Mouse (Mus musculus) kidney, embryonic 15.5 days (tissue): Measurements from ENCODE around the gene Trem3. TPM values are rescaled to one million over a fixed set of nuclear protein-coding genes. Genes with fewer than 3 reads are reported as not detected.
A peak's percentile ranks its signal among the peaks of the same experiment; 100 is the strongest.

Experiments used
- ATAC-seq: fragments of 200-750 bp; cut with Nextera tagmentation; replicated peaks from 2 replicates; pipeline ENCODE4 v1.8.0; 2017; ENCODE audit warnings: moderate TSS enrichment; ENCODE audit not compliant: low FRiP score
- H3K27ac ChIP-seq: fragments of 300-500 bp; sonication (generic); 2 replicates; pipeline ENCODE4 v1.5.1; 2015; ENCODE audit warnings: mild to moderate bottlenecking, inconsistent platforms
- H3K27me3 ChIP-seq: fragments of 300-500 bp; sonication (generic); 2 replicates; pipeline ENCODE4 v1.6.1; 2015; ENCODE audit warnings: inconsistent platforms
- H3K36me3 ChIP-seq: fragments of 300-500 bp; sonication (generic); 2 replicates; pipeline ENCODE4 v1.6.1; 2015; ENCODE audit warnings: inconsistent platforms
- H3K4me1 ChIP-seq: fragments of 300-500 bp; sonication (generic); 2 replicates; pipeline ENCODE4 v1.6.1; 2015; ENCODE audit warnings: inconsistent platforms
- H3K4me2 ChIP-seq: fragments of 300-500 bp; sonication (generic); 2 replicates; pipeline ENCODE4 v1.6.1; 2015; ENCODE audit warnings: moderate library complexity, mild to moderate bottlenecking, inconsistent platforms
- H3K4me3 ChIP-seq: fragments of 300-500 bp; sonication (generic); replicated peaks from 2 replicates; pipeline ENCODE4 v1.5.1; 2015; ENCODE audit warnings: mild to moderate bottlenecking, inconsistent platforms
- H3K9ac ChIP-seq: fragments of 300-500 bp; sonication (generic); 2 replicates; pipeline ENCODE4 v1.6.1; 2015; ENCODE audit warnings: mild to moderate bottlenecking, inconsistent platforms
- H3K9me3 ChIP-seq: fragments of 300-500 bp; sonication (generic); replicated peaks from 2 replicates; pipeline ENCODE4 v1.6.1; 2016; ENCODE audit warnings: inconsistent platforms
- WGBS: fragments of 180-500 bp; shearing (Covaris S2); methylation state at CpG from one replicate; pipeline ENCODE4 v1.1.7; 2015; ENCODE audit warnings: mixed read lengths; 5-methylcytosine and 5-hydroxymethylcytosine counted together
- polyA plus RNA-seq: library from polyadenylated mRNA; unstranded; fragments of >200 nt; fragmentation: Nextera tagmentation; extraction: Ambion mirVana; gene quantifications from 2 replicates; pipeline ENCODE4 v1.2.1, GENCODE M21; 2015

The Trem3 gene
- polyA plus RNA-seq, 1 experiment from 2014 or later: not detected

DNA sequence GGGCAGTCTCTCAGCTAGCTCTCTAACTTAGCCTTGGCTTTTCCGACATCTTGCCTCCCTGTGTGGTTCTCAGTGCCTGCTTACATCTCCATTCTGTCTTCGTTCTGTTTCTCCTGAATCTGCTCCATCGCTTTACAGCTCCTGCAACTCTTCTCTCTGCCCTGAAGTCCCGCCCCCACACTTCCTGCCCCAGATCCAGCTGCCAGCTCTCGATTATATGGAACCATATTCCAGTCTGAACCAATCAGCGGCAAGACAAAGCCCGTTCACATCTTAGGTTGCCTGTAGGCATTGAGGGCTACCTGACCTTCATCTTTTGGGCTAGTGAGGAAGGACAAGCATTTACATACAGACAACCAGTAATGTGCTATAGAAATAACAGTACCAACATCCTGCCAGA lies 3.1 kb downstream of the Trem3 start:
- no peaks in the 10 kb centered on the region for H3K27me3 ChIP-seq
- H3K4me3 ChIP-seq: no peak overlapping the region
- ATAC-seq: no peak
- no peaks in the 10 kb centered on the region for H3K9me3 ChIP-seq
- no peaks in the 10 kb centered on the region for H3K4me1 ChIP-seq
- H3K9ac ChIP-seq: no peak overlapping the region
- 92% methylated on average over 7 of the region's 7 CpGs for WGBS
- no peaks in the 10 kb centered on the region for H3K36me3 ChIP-seq
- no peak overlapping the region for H3K27ac ChIP-seq
- H3K4me2 ChIP-seq: no peak overlapping the region

DNA sequence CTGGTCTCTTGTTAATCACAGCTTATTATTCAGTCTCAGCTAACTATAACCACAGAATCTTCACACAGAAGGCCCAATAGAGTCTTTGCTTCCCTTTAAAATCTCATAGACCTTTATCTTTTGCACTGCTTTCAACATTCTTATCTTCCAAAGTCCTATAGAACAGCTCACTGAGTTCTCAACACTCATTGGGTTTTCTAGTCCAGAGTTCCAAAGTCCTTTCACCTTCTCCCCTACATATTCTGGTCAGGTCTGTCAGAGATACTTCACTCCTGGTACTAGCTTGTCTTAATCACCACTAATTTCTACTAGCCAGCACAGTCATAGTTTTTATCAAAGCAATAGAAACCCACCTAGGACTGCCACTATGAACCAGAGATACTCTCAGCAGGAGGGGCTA lies 9.0 kb downstream of the Trem3 start:
- peaks cover 10% of the 10 kb centered on the region; the same call in 1 of the 2 replicates for H3K9me3 ChIP-seq
- H3K4me2 ChIP-seq: no peak overlapping the region
- no peak overlapping the region for H3K4me3 ChIP-seq
- no peak for ATAC-seq
- no peaks in the 10 kb centered on the region for H3K36me3 ChIP-seq
- no peaks in the 10 kb centered on the region for H3K4me1 ChIP-seq
- no peak overlapping the region for H3K9ac ChIP-seq
- H3K27me3 ChIP-seq: no peaks in the 10 kb centered on the region
- H3K27ac ChIP-seq: no peak overlapping the region

DNA sequence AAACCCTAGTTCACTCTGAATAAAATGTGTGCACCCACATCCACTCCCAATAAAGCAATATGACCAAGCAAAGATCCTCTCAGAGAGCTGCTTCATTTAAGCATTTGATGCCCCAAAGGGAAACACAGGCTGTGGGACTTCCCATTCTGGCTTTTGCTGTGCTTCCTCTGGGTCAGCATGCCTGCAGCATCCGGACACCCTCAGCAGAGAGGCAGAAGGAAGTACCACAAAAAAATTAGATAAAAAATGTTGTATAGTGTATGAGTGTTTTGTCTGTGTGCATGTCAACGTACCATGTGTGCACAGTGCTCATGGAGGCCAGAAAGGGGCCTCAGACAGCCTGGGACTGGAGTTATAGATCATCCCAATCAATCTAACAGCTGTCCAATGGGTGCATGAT lies 14.3 kb downstream of the Trem3 start:
- no peak overlapping the region for H3K4me2 ChIP-seq
- no peaks in the 10 kb centered on the region for H3K27me3 ChIP-seq
- WGBS: 83% methylated on average over 2 of the region's 2 CpGs
- no peaks in the 10 kb centered on the region for H3K36me3 ChIP-seq
- H3K4me1 ChIP-seq: peaks cover 8% of the 10 kb centered on the region; the same call in 1 of the 2 replicates
- H3K4me3 ChIP-seq: no peak overlapping the region
- no peak overlapping the region for H3K9ac ChIP-seq
- peaks cover 10% of the 10 kb centered on the region; the same call in 1 of the 2 replicates for H3K9me3 ChIP-seq
- H3K27ac ChIP-seq: no peak overlapping the region
- no peak for ATAC-seq

DNA sequence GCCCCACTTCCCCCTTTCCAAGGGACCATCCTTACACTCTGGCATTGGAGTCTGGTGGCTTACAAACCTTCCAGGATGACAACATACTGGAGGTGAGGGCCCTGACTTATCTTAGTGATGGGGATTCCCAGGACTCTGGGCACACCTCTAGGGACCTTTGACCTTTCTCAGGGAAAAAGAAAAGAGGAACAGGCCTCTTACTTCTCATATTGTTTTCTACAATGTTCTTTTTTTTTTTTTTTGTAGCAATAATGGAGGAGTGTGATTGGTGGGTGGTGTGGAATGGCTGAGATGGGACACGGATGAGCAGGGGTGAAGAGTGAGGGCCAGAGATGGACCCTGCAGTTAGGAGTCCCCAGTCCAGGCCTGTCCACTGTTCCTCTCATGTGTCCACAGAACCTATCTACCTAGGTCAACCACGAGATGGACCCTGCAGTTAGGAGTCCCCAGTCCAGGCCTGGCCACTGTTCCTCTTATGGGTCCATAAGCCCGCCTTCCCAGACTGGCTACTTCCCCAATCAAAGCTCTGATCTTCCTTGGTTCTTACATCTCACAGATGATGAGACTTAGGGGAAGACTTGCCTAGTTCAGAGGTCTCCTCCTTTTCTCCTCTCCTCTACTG lies 16.3 kb downstream of the Trem3 start, which contains the start of gene Treml4:
Gene Treml4 (plus strand): TSS at position 555 of the 622 bp plus-strand sequence.
- 86% methylated on average over 3 of the region's 3 CpGs for WGBS
- Histone ChIP-seq H3K9me3 (peaks cover 10% of the 10 kb centered on the region; the same call in 1 of the 2 replicates), H3K27me3 (no peaks in the 10 kb centered on the region), H3K4me2 (no peak within 1 kb of the TSS), H3K4me3 (no peak within 1 kb of the TSS), H3K27ac (no peak within 1 kb of the TSS), H3K9ac (no peak within 1 kb of the TSS), H3K4me1 (peaks cover 8% of the 10 kb centered on the region; the same call in 1 of the 2 replicates), H3K36me3 (no peaks in the 10 kb centered on the region)
- ATAC-seq: no peak

DNA sequence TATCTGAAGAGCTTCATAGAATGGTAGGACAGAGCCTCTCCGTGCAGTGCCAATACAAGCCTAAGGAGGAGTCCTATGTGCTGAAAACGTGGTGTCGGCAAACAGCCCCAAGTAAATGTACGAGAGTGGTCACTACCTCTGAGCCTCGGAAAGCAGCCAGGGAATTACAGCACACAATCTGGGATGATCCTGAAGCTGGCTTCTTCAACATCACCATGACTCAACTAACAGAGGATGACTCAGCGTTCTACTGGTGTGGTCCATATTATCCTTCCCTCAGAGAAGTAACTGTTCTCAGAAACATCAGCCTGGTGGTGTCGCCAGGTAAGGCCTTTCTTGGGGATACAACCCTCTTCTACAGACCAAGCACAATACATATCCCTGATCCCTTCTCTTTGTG lies 17.1 kb downstream of the Trem3 start:
- Histone ChIP-seq H3K4me1 (peaks cover 8% of the 10 kb centered on the region; the same call in 1 of the 2 replicates), H3K4me2 (no peak overlapping the region), H3K9ac (no peak overlapping the region), H3K36me3 (no peaks in the 10 kb centered on the region), H3K4me3 (no peak overlapping the region), H3K9me3 (0 out of 2 replicates have a peak, but pooled peaks cover 2% of the 10 kb centered on the region), H3K27ac (no peak overlapping the region), H3K27me3 (no peaks in the 10 kb centered on the region)
- ATAC-seq: no peak
- 90% methylated on average over 7 of the region's 7 CpGs for WGBS

DNA sequence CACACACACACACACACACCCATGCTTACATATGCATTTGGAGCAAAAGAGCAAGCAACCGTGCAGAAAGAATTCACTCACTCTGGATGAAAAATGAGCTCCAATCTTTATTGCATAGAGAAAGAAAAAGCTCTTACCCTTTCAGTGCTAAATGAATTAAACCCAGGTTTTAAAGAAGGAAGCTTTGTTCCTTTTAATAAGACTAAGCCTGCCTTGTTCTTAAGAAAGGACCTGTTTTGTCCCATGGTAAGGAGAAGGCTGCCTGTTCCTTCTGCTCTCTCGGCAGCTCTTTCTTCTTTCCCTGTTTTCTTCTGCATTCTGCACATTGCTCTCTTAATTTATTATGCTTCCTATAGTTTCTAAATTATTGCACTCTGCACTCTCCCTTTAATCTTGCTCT lies 18.6 kb downstream of the Trem3 start:
- no peak for ATAC-seq

DNA sequence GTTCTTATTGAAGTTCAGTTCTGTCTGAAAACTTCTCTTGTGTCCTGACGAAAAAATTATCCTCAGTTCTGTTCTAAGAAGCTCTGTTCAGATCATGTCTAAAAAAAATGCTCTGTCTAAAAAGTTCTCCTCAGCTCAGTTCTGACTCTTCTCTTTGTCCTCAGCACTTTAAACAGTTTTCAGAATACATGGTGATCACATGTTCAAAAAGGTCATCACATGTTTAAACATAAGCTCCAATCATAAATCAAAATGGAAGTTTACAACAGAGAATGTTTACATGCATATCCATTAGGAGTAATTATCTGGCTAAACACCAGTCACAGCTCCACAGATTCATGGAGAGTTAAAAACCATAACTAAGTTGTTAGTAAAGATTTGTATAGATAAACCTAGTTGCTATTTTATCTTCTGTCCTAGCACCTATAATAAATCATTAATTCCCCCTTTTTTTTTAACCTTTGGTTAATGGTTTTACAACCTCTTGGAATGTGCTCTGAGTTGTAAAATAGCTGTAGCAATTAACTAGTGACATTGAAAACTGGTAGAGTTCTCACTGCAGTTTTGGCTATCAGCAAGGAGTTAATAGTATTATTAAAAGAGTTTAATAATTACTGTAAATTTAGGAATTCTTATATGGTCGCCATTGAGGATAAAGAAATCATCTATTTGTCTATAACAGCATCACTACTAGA lies 19.2 kb downstream of the Trem3 start:
- no peaks in the 10 kb centered on the region for H3K27me3 ChIP-seq
- no peak overlapping the region for H3K9ac ChIP-seq
- no peaks in the 10 kb centered on the region for H3K9me3 ChIP-seq
- H3K36me3 ChIP-seq: no peaks in the 10 kb centered on the region
- H3K4me1 ChIP-seq: peaks cover 8% of the 10 kb centered on the region; the same call in 1 of the 2 replicates
- peak overlapping the region; percentile 33; the same call in 1 of the 2 replicates for H3K27ac ChIP-seq
- no peak overlapping the region for H3K4me3 ChIP-seq
- no peak overlapping the region for H3K4me2 ChIP-seq
- no peak for ATAC-seq
- WGBS: 33% methylated on average over 2 of the region's 2 CpGs

More for the DNA sequence above, 18.6 kb downstream of the Trem3 start:
- H3K36me3 ChIP-seq: no peaks in the 10 kb centered on the region
- WGBS: 8% methylated on average over 2 of the region's 2 CpGs
- no peak overlapping the region for H3K9ac ChIP-seq
- H3K27me3 ChIP-seq: no peaks in the 10 kb centered on the region
- no peaks in the 10 kb centered on the region for H3K9me3 ChIP-seq
- H3K4me2 ChIP-seq: no peak overlapping the region
- no peak overlapping the region for H3K4me3 ChIP-seq
- peaks cover 8% of the 10 kb centered on the region; the same call in 1 of the 2 replicates for H3K4me1 ChIP-seq
- peak overlapping the region; percentile 33; the same call in 1 of the 2 replicates for H3K27ac ChIP-seq

DNA sequence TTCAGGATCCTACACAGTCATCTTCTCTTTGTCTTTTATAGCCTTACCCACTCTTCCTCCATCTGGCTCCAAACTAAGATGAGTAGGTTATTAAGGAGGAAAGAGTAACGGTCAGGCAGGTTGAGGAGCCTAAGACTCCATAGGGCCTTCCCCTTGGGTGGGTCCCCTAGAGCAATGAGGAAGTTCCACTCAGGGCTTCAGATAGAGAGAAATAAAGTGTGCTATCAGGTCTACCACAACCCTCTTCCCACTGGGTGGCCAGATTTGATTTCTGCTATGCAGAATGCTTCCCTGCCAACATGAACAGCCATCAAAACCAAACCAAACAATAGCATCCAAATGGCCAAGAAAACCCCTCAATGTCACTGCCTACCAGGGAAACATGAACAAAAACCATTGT lies 20.0 kb downstream of the Trem3 start:
- Histone ChIP-seq H3K27me3 (no peaks in the 10 kb centered on the region), H3K27ac (no peak overlapping the region), H3K4me2 (no peak overlapping the region), H3K9me3 (no peaks in the 10 kb centered on the region), H3K4me1 (peaks cover 8% of the 10 kb centered on the region; the same call in 1 of the 2 replicates), H3K9ac (no peak overlapping the region), H3K36me3 (no peaks in the 10 kb centered on the region), H3K4me3 (no peak overlapping the region)
- WGBS: 77% methylated on average over 1 of the region's 1 CpGs
- no peak for ATAC-seq

DNA sequence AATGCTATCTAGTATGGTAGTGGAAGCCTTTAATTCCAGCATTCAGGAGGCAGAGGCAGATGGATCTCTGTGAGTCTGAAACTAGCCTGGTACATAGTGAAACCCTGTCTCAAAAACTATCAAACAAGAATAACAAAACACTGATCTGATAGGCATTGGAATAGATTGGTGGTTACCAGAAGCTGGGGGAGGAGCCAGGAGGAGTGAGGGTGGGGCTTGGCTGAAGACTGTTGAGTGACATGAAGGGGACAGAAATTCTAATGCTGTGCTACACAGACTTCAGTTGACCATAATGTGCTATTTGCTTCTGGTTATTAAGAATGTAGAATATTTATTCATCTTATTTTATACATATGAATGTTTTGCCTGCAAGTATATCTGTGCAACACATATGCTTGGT lies 20.7 kb downstream of the Trem3 start:
- H3K4me3 ChIP-seq: no peak overlapping the region
- no peaks in the 10 kb centered on the region for H3K9me3 ChIP-seq
- ATAC-seq: no peak
- H3K4me2 ChIP-seq: no peak overlapping the region
- H3K27ac ChIP-seq: no peak overlapping the region
- no peaks in the 10 kb centered on the region for H3K27me3 ChIP-seq
- no peaks in the 10 kb centered on the region for H3K36me3 ChIP-seq
- H3K4me1 ChIP-seq: peaks cover 8% of the 10 kb centered on the region; the same call in 1 of the 2 replicates
- no peak overlapping the region for H3K9ac ChIP-seq

DNA sequence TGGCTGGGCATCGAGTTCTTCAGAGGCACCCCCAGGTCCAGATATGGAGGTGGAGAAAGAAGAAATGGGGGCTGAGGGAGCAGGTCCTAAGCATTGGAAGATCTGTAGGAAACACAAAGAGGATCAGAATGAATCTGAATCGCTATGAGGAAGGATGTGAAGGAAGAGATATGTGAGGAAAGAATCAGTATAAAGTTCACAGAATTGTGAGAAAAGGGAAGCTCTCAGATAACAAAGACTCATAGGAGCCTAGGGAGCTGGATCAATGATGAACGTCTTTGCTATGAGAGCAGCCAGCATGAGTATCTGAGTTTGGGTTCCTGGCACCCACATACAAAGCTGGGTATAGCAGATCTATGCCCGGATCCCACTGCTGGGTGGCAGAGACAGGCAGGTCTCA lies 22.3 kb downstream of the Trem3 start:
- 76% methylated on average over 4 of the region's 4 CpGs for WGBS
- Histone ChIP-seq H3K27me3 (no peaks in the 10 kb centered on the region), H3K27ac (no peak overlapping the region), H3K4me1 (peaks cover 8% of the 10 kb centered on the region; the same call in 1 of the 2 replicates), H3K36me3 (no peaks in the 10 kb centered on the region), H3K9ac (no peak overlapping the region), H3K4me3 (no peak overlapping the region), H3K4me2 (no peak overlapping the region), H3K9me3 (no peaks in the 10 kb centered on the region)
- no peak for ATAC-seq

DNA sequence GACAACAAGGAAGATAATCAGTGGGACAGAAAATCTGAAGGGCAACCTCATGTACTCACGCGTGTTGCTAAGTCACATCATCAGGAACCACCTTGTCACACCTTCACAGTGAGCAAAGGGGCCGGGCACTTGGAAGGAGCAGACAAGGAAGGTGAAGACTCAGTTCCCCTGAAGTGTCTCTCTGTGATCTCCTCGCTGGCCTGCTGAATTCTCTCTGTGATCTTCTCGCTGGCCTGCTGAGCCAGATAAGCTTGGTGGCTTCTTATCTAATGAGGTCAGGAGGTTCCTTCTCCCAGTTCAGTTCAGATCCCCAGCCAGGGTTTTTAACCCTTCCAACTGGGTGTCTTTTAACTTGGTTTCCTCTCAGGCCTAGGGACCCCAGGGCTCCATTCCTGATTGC lies 24.6 kb downstream of the Trem3 start:
- WGBS: 73% methylated on average over 5 of the region's 5 CpGs
- H3K4me2 ChIP-seq: no peak overlapping the region

DNA sequence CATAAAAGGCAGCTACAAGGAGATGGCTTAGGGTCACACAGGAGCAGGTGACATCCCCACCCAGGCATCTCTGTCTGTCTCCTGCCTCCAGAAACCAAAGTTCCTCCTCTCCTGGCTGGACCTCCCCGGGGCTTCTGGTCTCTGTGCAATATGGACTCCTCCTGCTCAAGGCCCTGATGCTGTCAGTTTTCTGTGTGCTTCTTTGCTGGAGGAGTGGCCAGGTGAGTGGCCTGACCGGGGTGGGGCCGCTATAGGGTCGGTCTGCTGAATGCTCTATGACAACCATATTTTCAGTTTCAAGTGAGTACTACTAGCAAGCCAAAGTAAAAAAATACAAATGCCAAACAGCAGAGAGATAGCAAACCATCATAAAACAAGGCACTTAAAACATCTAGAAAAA lies 25.0 kb downstream of the Trem3 start:
- no peak for ATAC-seq
- H3K9ac ChIP-seq: no peak overlapping the region
- H3K27ac ChIP-seq: no peak overlapping the region
- H3K4me2 ChIP-seq: no peak overlapping the region
- no peak overlapping the region for H3K4me3 ChIP-seq
- no peaks in the 10 kb centered on the region for H3K36me3 ChIP-seq
- no peaks in the 10 kb centered on the region for H3K27me3 ChIP-seq
- 94% methylated on average over 4 of the region's 4 CpGs for WGBS
- no peaks in the 10 kb centered on the region for H3K9me3 ChIP-seq
- H3K4me1 ChIP-seq: no peaks in the 10 kb centered on the region

More for the DNA sequence above, 24.6 kb downstream of the Trem3 start:
- H3K4me1 ChIP-seq: no peaks in the 10 kb centered on the region
- H3K27me3 ChIP-seq: no peaks in the 10 kb centered on the region
- ATAC-seq: 0 out of 2 replicates have a peak, but pooled peaks have one; percentile 56
- H3K4me3 ChIP-seq: no peak overlapping the region
- H3K36me3 ChIP-seq: no peaks in the 10 kb centered on the region
- no peak overlapping the region for H3K27ac ChIP-seq
- H3K9me3 ChIP-seq: no peaks in the 10 kb centered on the region
- H3K9ac ChIP-seq: no peak overlapping the region
